ENCODE assay signal across 17 mouse cellular contexts in the genomic region with DNA sequence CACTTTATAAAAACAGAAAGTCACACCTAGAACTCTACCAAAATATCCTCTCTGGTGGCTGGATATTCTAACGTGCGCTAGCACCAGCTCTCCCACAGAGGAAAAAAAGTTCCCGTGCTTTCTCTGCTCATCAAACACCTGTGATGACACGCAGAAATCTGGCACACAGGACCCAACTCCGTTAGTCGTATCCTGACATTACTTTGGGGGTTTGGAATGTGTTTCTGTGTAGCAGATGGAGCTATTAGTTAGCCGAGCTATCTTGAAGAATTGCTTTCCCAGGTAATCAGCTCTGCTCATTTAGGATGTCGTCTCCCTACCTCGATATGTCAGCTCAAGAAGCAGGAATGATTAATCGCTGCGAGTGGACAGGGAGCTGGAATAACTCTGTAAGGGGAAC.
"Had no signal": no experiment of that assay in that cellular context is flagged by ENCODE, and none has a peak within 500 bp of the region (broad histone marks: within the 10 kb centered on the region; RNA-seq: fewer than 3 reads in every experiment).

No protein-coding gene starts in this region.

- DNase-seq: lung, embryonic 14.5 days; lung, postnatal 10 days; lung, postnatal 4 days; midbrain, embryonic 14.5 days; retina, postnatal 1 day; right cerebral cortex, adult 18-20 months; right cerebral cortex, postnatal 25 days; right cerebral cortex, postnatal 4 days; spleen, adult 18-20 months; thymus, adult 18-20 months; thymus, postnatal 14 days; thymus, postnatal 36 days had no signal

- H3K4me3 ChIP-seq: midbrain, embryonic 10.5 days; midbrain, embryonic 12.5 days; myocyte; neural tube, embryonic 13.5 days; neural tube, embryonic 15.5 days had no signal

- H3K27ac ChIP-seq: midbrain, embryonic 10.5 days; midbrain, embryonic 12.5 days; neural tube, embryonic 13.5 days; neural tube, embryonic 15.5 days had no signal
